Mouse (Mus musculus) NIH3T3 (cell line): ENCODE measurements around the gene Lrrc8b.

Experiments used
- DNase-seq: peaks from one replicate; pipeline ENCODE4 v3.0.0-alpha.2; 2012; ENCODE audit warnings: low read depth

The Lrrc8b gene

DNA sequence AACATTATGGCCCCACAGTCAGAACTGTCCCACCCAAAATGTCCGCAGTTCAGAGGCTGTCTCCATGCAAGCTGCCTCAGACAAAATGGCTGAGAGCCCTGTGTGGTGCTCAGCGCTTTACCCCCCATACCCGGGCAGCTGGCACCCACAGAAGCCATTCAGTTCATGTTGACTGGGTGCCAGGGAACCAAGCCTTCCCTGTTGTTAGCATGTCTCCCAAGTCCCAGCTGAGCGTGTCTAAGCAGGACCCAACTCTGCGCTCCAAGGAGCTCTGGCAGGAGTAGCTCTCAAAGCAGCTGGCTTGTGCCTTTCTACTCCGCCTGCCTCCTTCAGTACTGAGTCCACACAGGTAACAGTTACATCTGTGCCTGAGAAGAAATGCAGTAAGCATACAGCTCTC, 68.7 kb downstream of the Lrrc8b start:
- no peak for DNase-seq

DNA sequence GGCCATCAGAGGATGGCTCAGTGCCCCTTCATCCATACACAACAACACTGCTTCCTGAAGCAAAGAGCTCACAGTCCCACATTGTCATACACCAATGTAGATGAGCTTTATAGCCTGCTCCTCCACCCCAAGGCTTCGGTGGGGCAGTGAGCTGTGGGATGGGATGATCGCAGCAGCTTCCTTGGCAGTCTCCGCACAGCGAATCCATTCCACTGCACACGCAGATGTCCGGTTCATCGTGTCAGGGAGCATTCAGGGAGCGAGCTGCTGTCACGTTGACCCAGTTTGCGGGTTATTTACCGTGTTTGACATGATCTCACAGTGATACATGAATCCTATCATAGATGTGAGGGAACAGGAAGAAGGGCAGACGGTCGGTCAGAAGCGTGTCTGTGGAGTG, 69.3 kb downstream of the Lrrc8b start:
- no peak for DNase-seq

- DNase-seq, result no peak
Observed at GRCm38 (mm10) chr5:105490211-105490610, 74.6 kb downstream of the Lrrc8b start.

DNA sequence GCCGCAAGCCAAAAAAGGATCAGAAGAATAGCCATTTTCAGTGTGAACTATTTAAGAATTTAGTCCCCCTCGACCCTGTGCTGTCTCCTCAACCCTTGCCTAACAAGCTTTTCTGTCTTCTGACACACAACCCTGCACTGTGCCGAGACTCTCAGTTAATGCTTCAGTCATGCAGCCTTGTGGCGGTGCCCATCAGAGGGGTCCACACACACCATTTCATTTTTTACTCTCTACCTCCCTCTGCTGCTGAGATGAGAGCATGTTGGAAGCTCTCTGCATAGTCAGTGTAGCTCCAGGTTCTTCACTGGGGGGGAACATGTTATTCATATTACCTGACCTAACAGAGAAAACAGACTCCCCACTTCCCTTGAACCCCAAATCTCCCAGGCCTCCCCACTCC, 75.8 kb downstream of the Lrrc8b start:
- peak; percentile 42 for DNase-seq

DNA sequence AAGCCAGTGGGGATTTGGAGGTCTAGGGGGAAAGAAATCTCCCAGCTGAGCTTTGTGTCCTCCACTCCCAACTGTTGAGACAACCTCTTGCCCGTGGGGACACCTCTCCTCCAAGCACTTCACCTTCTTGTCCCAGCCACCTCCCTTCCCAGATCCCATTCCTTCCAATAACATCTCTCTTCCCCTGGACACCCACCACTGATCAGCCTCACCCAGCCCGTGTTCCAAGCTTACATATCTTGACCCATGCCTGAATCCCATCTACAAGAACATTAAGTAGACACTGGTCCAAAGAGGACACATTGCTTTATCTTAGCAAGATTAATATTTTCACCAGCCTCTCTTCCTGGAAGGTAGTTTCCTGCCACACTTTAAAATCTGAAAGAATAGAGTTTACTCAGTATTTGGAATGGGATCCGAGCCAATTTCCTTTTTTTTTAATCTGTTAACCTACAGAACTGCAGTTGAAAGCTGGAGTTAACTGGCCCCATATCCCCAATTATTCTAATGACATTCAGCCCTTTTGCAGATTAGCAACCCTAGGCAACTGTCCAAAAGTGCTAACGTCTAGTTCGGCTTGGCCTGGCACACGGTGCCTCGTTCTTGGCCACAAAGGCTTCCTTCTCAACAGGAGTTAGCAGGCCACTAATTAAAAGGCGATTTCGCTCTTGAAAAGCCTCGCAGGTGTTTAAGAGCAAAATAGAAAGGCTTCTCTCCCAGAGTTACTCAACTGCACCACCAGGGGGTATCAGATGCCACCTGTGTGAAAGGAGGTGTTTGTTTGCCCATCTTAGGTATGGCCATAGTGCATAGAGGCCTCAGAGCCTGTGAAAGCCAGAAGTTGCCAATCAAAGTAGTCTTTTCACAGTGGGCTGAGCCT, 77.0 kb downstream of the Lrrc8b start:
- peak; percentile 35 for DNase-seq

GRCm38 (mm10) chr5:105493377-105493776, 77.8 kb downstream of the Lrrc8b start:
- DNase-seq, result no peak

GRCm38 (mm10) chr5:105494246-105494917, 78.8 kb downstream of the Lrrc8b start:
- DNase-seq, result peak; percentile 41

DNA sequence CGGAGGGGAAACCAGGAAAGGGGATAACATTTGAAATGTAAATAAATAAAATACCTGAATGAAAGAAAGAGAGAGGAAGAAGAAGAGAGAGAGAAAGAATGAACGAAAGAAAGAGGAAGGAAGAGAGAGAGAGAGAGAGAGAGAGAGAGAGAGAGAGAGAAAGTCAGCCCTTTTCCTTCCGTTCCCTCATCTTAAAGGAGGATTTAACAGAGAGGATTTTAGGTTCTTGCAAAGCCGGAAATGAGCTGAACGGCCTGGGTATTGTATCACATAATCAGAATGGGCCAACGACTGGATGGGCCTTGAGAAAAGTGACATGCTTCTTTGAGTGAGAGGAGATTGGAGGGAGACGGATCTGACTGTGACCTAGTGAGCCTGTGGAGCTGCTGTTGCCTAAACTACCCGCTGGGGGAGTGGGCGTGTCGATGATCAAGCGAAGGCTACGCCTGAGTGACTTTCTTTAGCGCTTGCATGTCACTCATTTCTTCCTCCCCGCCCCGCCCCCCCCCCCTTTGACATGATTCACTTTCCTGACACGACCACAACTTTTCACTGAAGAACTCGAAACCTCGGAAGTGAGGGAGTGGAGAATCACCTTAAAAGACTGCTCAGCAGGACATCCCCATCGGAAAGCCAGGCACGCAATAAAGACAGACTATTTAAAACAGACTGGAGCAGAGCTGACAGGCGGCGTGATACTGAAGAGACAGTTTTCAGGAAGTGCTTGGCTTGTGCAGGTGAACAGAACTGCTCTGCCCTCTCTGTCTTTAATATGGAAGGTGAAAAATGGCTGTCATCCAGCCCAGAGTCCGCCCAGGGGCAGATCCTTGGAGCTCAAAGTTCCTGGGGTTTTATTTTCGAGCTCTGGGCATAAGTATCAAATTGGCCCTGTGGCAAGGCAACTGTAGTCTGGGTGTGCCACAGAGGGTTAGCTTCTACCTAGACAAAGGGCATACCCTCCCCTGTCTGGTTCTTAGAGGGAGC, 79.6 kb downstream of the Lrrc8b start:
- DNase-seq, result peak; percentile 90

GRCm38 (mm10) chr5:105496133-105496532, 80.6 kb downstream of the Lrrc8b start:
- peak; percentile 25 for DNase-seq

DNA sequence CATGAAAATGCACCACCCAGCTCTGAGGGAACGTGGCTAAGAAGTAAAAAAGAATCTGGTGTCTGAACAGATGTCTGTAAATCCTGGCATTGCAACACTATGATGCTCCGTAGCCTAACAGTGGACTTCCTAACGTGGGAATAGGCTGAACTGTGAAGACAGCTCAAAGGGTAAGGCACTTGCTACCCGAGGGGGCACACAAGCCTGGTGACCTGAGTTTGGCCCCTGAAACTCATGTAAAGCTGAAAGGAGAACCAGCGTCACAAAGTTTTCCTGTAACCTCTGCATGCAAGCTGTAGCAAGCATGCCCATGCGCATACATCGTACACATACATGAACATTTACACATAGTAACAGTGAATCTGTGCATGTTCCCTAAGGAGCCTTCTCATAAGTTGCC, 81.0 kb downstream of the Lrrc8b start:
- no peak for DNase-seq

DNA sequence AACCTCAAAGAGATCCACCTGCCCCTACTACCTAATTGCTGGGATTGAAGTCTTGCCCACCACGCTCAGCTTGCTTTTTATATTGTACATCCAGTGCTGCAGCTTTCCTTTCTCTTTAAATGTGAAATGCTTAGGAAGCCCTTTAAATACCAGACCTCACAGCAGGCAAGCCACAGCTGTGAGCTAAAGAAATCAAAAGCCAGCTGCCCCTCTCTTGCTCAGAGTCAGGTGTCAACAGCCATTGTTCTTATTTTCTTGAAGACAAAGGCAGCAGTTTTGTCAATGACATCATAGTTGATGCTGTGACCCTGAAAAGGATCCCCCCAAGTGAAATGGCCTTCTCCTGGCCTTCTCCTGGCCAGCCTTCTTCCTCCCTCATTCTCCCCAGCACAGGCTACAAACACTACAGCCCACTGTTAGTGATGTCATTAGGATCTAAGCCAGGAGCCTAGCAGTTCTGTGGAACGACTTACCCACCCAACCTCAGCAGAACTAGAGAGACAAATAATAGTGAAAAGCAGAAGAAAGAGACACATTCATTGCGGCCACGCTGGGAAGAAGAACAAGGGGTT, 82.9 kb downstream of the Lrrc8b start:
- DNase-seq, result no peak

DNA sequence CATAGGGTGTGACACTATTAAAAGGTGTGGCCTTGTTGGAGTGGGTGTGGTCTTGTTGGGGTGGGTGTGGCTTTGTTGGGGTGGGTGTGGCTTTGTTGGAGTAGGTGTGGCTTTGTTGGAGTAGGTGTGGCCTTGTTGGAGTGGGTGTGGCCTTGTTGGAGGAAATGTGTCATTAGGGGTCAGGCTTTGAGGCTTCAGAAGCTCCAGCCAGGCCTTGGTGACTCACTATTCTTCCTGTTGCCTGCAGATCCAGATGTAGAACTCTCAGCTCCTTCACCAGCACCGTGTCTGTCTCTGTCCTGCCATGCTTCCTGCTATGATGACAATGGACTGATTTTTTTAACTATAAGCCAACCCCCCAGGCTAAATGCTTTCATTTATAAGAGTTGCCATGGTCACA, 83.8 kb downstream of the Lrrc8b start:
- peak; percentile 58 for DNase-seq

GRCm38 (mm10) chr5:105500132-105501121, 84.9 kb downstream of the Lrrc8b start:
- peak; percentile 62 for DNase-seq

DNA sequence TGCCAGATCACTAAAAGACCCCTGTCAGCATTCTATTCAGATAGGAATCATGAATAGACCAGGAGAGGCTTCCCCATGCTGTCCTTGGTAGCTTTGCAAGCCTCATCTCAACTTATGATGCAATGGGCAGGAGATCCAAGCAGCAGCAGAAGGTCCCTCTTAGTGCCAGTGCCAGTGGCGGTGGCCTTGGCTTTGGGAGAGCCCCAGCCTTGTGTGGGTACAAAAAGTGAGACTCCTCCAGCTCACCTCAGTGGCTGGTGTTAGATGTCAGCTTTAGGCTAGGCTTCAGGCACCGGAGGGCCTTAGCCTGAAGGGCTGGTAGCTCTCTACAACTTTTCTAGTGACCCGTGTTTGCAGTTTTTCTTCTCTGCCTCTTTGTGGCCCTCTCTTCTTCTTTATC, 85.6 kb downstream of the Lrrc8b start:
- no peak for DNase-seq

DNA sequence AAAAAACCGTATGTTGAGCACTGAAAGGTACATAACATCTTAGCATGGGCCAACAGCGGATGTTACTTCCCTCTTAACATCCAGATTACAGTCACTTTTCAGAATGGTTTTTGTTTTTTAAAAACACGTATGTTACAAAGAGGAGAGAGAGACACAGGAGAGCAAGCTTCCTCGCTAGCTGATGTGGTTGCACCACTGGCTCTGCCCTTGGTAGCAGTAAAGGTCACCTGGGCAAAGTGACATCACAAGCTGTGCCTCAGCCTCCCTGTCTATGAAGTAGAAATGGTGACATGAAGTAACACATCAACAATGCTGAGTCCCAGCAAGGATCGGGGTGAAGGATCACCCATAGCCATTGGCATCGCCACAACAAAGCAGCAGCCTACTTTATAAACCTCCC, 93.2 kb downstream of the Lrrc8b start:
- DNase-seq, result no peak

GRCm38 (mm10) chr5:105512297-105512696, 96.7 kb downstream of the Lrrc8b start:
- DNase-seq, result no peak

DNA sequence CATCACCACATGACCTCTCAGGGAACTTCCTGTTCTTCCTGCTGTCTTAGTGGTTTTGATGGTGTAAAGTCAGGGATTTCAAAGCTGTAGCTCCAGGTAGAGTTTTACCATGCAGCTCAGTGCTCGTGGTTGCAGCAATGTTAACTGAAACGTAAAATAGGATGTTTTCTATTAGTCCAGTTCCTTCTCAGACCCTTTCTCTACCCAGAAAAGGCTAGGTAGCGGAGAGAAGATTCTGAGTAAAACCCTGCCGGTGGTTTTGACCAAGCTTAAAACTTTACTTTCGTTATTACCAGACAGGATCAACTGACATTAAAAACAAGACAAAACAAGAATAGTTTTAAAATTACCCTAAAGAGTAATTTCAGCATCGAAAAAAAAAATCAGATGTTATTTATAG, 100.0 kb downstream of the Lrrc8b start:
- DNase-seq, result no peak

DNA sequence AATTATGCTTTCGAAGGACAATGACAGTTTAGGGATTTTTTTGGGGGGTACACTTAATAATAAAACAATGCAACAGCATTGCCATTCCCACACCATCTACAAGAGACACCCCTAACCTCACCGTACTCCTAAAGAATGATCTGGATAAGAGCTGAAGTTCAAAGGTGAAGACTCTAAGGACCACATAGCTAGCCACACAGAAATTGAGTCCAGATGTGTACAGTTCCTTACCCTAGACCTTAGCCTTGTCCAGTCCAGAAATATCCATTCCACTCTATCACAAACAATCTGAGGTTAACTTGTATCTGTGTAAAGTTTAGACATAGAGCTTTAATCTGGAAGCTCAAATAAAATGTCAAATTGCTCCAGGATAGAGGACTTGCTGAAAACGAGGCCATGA, 100.7 kb downstream of the Lrrc8b start:
- DNase-seq, result no peak

DNA sequence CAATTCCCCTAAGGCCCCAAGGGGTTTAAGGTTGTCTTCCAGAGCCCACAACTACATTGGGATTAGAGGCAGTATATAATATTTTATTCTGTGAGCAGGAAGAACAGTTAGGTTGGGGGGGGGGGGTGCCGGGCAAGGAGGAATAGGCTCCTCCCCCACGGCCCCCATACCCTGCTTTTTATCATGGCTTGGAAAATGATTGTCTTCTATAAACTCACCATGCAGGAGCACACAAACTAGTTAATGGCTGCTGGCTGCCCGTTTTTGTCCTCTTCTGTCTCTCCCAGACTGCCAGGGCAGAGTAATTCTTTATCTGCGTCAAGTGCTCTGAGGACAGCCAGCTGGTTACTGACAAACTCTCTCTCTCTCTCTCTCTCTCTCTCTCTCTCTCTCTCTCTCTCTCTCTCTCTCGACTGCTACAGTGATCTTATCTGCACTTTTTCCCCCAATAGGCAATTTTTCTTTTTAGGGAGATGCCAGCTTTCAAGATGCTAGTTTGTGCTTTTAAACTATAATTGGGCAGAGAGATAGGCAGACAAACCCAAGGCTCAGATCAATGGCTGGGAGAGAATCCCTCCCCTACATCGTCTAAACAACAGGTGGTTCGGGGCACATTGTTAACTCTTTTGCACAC, 102.5 kb downstream of the Lrrc8b start:
- DNase-seq, result no peak

DNA sequence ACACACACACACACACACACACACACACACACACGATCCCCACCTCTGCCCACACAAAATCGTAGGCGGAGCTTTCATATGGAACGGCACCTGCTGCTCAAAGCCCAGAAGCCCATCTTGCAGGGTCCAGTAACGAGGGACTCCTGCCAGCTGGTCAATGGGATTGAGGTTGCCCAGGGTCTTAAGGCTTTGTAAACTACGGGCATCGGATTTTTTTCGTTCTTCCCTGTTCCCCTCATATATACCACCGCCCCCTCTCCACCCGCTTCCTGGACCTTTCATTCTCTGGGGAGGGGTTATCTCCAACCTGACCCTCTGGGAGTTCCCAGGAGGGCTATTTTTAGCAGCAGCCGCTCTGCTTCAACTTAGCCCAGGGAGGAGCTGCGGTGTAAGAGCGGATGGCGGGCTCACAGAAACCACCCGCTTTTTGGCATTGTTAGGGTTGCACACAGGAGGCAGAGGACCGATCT, 103.1 kb downstream of the Lrrc8b start:
- no peak for DNase-seq
